23 mouse cellular contexts compared by ENCODE assay signal in genomic region chr5:96502400-96502799, GRCm38 (mm10).
A peak's percentile ranks its signal among the peaks of the same experiment; 100 is the strongest.
DNase-seq lines count a peak whose midpoint lies in the region; ATAC-seq and TF ChIP-seq lines count a peak whose summit lies in the region.
"Had no signal": no experiment of that assay in that cellular context is flagged by ENCODE, and none has a peak within 500 bp of the region (broad histone marks: within the 10 kb centered on the region; RNA-seq: fewer than 3 reads in every experiment).

No protein-coding gene starts in this region.

- no peak overlapping the region for H3K4me2 ChIP-seq in kidney, embryonic 14.5 days (replicated peaks; ENCODE audit: low read depth, low read length)
- H3K4me2 ChIP-seq in kidney, embryonic 16.5 days (replicated peaks; ENCODE audit: low read depth, low read length) = no peak overlapping the region
- H3K4me2 ChIP-seq: embryonic facial prominence, embryonic 13.5 days; embryonic facial prominence, embryonic 15.5 days; forebrain, embryonic 12.5 days had no signal

- no peaks in the 10 kb centered on the region for H3K36me3 ChIP-seq in kidney, embryonic 14.5 days (ENCODE audit: control insufficient read depth, insufficient read depth, low read length)
- no peaks in the 10 kb centered on the region for H3K36me3 ChIP-seq in kidney, embryonic 16.5 days (ENCODE audit: insufficient read depth, low read length)
- no peaks in the 10 kb centered on the region for H3K36me3 ChIP-seq in heart, adult 2 months (ENCODE audit: control insufficient read depth, insufficient read depth, low read length)
- H3K36me3 ChIP-seq: embryonic facial prominence, embryonic 13.5 days; embryonic facial prominence, embryonic 15.5 days; forebrain, embryonic 10.5 days; forebrain, embryonic 12.5 days had no signal

- no peak for TF ChIP-seq CTCF in layer of hippocampus, adult 2 months (conservative IDR thresholded peaks at IDR 0.05)
- TF ChIP-seq CTCF in heart, adult 2 months (IDR thresholded peaks at IDR 0.05) = no peak

- no peaks in the 10 kb centered on the region for H3K9me3 ChIP-seq in kidney, embryonic 14.5 days (ENCODE audit: control insufficient read depth, low read length)
- peaks cover 3% of the 10 kb centered on the region; the same call in 1 of the 2 replicates for H3K9me3 ChIP-seq in kidney, embryonic 16.5 days (ENCODE audit: low read length)
- H3K9me3 ChIP-seq: embryonic facial prominence, embryonic 13.5 days; embryonic facial prominence, embryonic 15.5 days; forebrain, embryonic 10.5 days; forebrain, embryonic 12.5 days had no signal

- no peak for TF ChIP-seq POLR2A in heart, adult 2 months (IDR thresholded peaks at IDR 0.05; ENCODE audit: insufficient read depth, low read depth, low read length)

- H3K27ac ChIP-seq in kidney, embryonic 14.5 days (ENCODE audit: low read depth, low read length) = no peak overlapping the region
- H3K27ac ChIP-seq in kidney, embryonic 16.5 days (ENCODE audit: low read length) = peak overlapping the region; percentile 61; the same call in 1 of the 2 replicates
- H3K27ac ChIP-seq in layer of hippocampus, adult 2 months = peak overlapping the region; percentile 21
- H3K27ac ChIP-seq in heart, adult 2 months = no peak overlapping the region
- H3K27ac ChIP-seq: embryonic facial prominence, embryonic 13.5 days; embryonic facial prominence, embryonic 15.5 days; forebrain, embryonic 10.5 days; forebrain, embryonic 12.5 days had no signal

- peak; percentile 49; the same call in 1 of the 2 replicates for ATAC-seq in kidney, embryonic 14.5 days (ENCODE audit: low FRiP score, low TSS enrichment)
- ATAC-seq in kidney, embryonic 16.5 days (ENCODE audit: low FRiP score, low TSS enrichment) = peak; percentile 88
- ATAC-seq: forebrain, embryonic 14.5 days had no signal

- DNase-seq in kidney, postnatal 14 days = no peak
- no peak for DNase-seq in kidney, postnatal 25 days
- no peak for DNase-seq in layer of hippocampus, adult 2 months (ENCODE audit: low spot score in 2 of 2)
- no peak for DNase-seq in layer of hippocampus, adult 18-20 months (ENCODE audit: low spot score in 2 of 2)
- DNase-seq in yolk sac, embryonic 10.5 days (ENCODE audit: low spot score) = peak; percentile 17
- no peak for DNase-seq in heart, adult 2 months
- DNase-seq: adrenal gland, postnatal 10 days; adrenal gland, postnatal 25 days; cerebellum, adult 11 months; cerebellum, adult 18-20 months; cerebellum, adult 8-10 months; cerebellum, adult 9-11 months; cerebellum, postnatal 14 days; cerebellum, postnatal 36 days; embryo, embryonic 11 days had no signal

- WGBS in kidney, embryonic 14.5 days = 80% methylated on average over 1 of the region's 1 CpGs
- 52% methylated on average over 1 of the region's 1 CpGs for WGBS in kidney, embryonic 16.5 days
- 63% methylated on average over 1 of the region's 1 CpGs for WGBS in heart, adult 2 months

- H3K27me3 ChIP-seq in kidney, embryonic 14.5 days (ENCODE audit: control insufficient read depth, insufficient read depth, low read length) = no peaks in the 10 kb centered on the region
- H3K27me3 ChIP-seq in kidney, embryonic 16.5 days (ENCODE audit: insufficient read depth, low read length) = no peaks in the 10 kb centered on the region
- no peaks in the 10 kb centered on the region for H3K27me3 ChIP-seq in heart, adult 2 months (ENCODE audit: control insufficient read depth, insufficient read depth, low read length)
- H3K27me3 ChIP-seq: embryonic facial prominence, embryonic 13.5 days; embryonic facial prominence, embryonic 15.5 days; forebrain, embryonic 12.5 days had no signal

- no peak overlapping the region for H3K9ac ChIP-seq in kidney, embryonic 14.5 days (ENCODE audit: low read depth, low read length)
- H3K9ac ChIP-seq in kidney, embryonic 16.5 days (replicated peaks; ENCODE audit: low read length) = no peak overlapping the region
- H3K9ac ChIP-seq in heart, adult 2 months (ENCODE audit: low read depth, low read length) = no peak overlapping the region
- H3K9ac ChIP-seq: embryonic facial prominence, embryonic 13.5 days; embryonic facial prominence, embryonic 15.5 days; forebrain, embryonic 12.5 days had no signal

- intact Hi-C loops in heart, adult 2 months (cut with DNase I) = no loop called here

- TF ChIP-seq EP300 in heart, adult 2 months (IDR thresholded peaks at IDR 0.05; ENCODE audit: insufficient read depth, low read depth, low read length) = no peak

- H3K4me1 ChIP-seq in kidney, embryonic 14.5 days (ENCODE audit: control insufficient read depth, insufficient read depth, low read length) = peaks cover 4% of the 10 kb centered on the region; the same call in 1 of the 2 replicates
- H3K4me1 ChIP-seq in kidney, embryonic 16.5 days (ENCODE audit: insufficient read depth, low read length) = 0 out of 2 replicates have a peak, but pooled peaks cover 8% of the 10 kb centered on the region
- H3K4me1 ChIP-seq in heart, adult 2 months (ENCODE audit: control insufficient read depth, insufficient read depth, low read length) = no peaks in the 10 kb centered on the region
- H3K4me1 ChIP-seq: embryonic facial prominence, embryonic 13.5 days; embryonic facial prominence, embryonic 15.5 days; forebrain, embryonic 10.5 days; forebrain, embryonic 12.5 days had no signal

- H3K79me2 ChIP-seq in heart, adult 2 months (replicated peaks; ENCODE audit: control insufficient read depth, insufficient read depth, low read length) = no peaks in the 10 kb centered on the region

- H3K4me3 ChIP-seq in kidney, embryonic 14.5 days (ENCODE audit: low read length) = no peak overlapping the region
- no peak overlapping the region for H3K4me3 ChIP-seq in kidney, embryonic 16.5 days (ENCODE audit: low read length)
- H3K4me3 ChIP-seq in layer of hippocampus, adult 2 months = no peak overlapping the region
- H3K4me3 ChIP-seq in heart, adult 2 months = no peak overlapping the region
- H3K4me3 ChIP-seq: embryonic facial prominence, embryonic 13.5 days; embryonic facial prominence, embryonic 15.5 days; erythroblast, embryonic 14.5 days; forebrain, embryonic 10.5 days; forebrain, embryonic 12.5 days had no signal

Comparison
In these comparisons a context has a peak if more than half of its experiments do, and no peak if none do; other contexts are left out.
1. H3K27ac ChIP-seq: peak in kidney, embryonic 16.5 days (single experiment) and layer of hippocampus, adult 2 months (single experiment); none in kidney, embryonic 14.5 days (single experiment) and heart, adult 2 months (single experiment).